Mouse (Mus musculus) CH12.LX (cell line): ENCODE measurements around the gene Timm22. TPM values are rescaled to one million over a fixed set of nuclear protein-coding genes. Genes with fewer than 3 reads are reported as not detected.

Experiments
- DNase-seq: peaks from one replicate; pipeline ENCODE4 v3.0.0-alpha.2; 2013; ENCODE audit errors: extremely low read depth
- H3K27ac ChIP-seq: 2 replicates; pipeline ENCODE4 v1.5.1; 2012; ENCODE audit warnings: low read depth, mild to moderate bottlenecking, control low read depth, moderate library complexity; ENCODE audit not compliant: insufficient read depth
- H3K27me3 ChIP-seq: replicated peaks from 2 replicates; pipeline ENCODE3; 2012; ENCODE audit warnings: inconsistent platforms
- H3K36me3 ChIP-seq, 2 experiments: replicated peaks in 1 of 2; 2 replicates each; pipeline versions ENCODE3 to v1.6.1; 2012; ENCODE audit warnings: inconsistent platforms in 1 of 2, low read length in 1 of 2, mild to moderate bottlenecking in 1 of 2, mixed read lengths in 1 of 2, moderate library complexity in 1 of 2; ENCODE audit not compliant: control insufficient read depth in 1 of 2, insufficient read depth in 1 of 2
- H3K4me1 ChIP-seq, 2 experiments: 2 replicates each; pipeline ENCODE4 v1.6.1; 2012; ENCODE audit warnings: inconsistent platforms in 1 of 2, moderate library complexity in 1 of 2; ENCODE audit not compliant: insufficient read depth in 2 of 2, control insufficient read depth in 1 of 2
- H3K4me2 ChIP-seq: 2 replicates; pipeline ENCODE4 v1.6.1; 2012; ENCODE audit warnings: low read depth, mild to moderate bottlenecking, control low read depth; ENCODE audit not compliant: poor library complexity, insufficient read depth, severe bottlenecking
- H3K4me3 ChIP-seq, 3 experiments: fragments of 150-350 bp in 1 of 3; sonication (generic) in 1 of 3; replicated peaks in 1 of 3; 2 replicates each; pipeline versions ENCODE3 to v1.5.1; 2011 to 2012; ENCODE audit warnings: low read depth in 2 of 3, low read length in 2 of 3, mild to moderate bottlenecking in 2 of 3, moderate library complexity in 2 of 3, control low read depth in 1 of 3, improper control_type of control experiment in 1 of 3, inconsistent platforms in 1 of 3, mixed read lengths in 1 of 3; ENCODE audit not compliant: poor library complexity in 1 of 3
- H3K79me2 ChIP-seq: replicated peaks from 2 replicates; pipeline ENCODE4 v1.6.1; 2012; ENCODE audit warnings: mild to moderate bottlenecking, moderate library complexity; ENCODE audit not compliant: control insufficient read depth, poor library complexity, insufficient read depth, severe bottlenecking; ENCODE audit errors: extremely low read depth
- H3K9ac ChIP-seq: 2 replicates; pipeline ENCODE4 v1.6.1; 2012; ENCODE audit warnings: low read depth, mild to moderate bottlenecking, control low read depth, moderate library complexity; ENCODE audit not compliant: insufficient read depth
- H3K9me3 ChIP-seq: replicated peaks from 2 replicates; pipeline ENCODE3; 2012; ENCODE audit warnings: low read length, inconsistent platforms, mixed read lengths
- BHLHE40 ChIP-seq: IDR thresholded peaks from 2 replicates; pipeline ENCODE4 v1.6.1; 2011; ENCODE audit warnings: mild to moderate bottlenecking, low read depth, low read length, improper control_type of control experiment
- CHD1 ChIP-seq: IDR thresholded peaks from 2 replicates; pipeline ENCODE4 v1.6.1; 2012; ENCODE audit warnings: low read depth, low read length, improper control_type of control experiment, inconsistent platforms
- CHD2 ChIP-seq: IDR thresholded peaks from 2 replicates; pipeline ENCODE4 v1.6.1; 2011; ENCODE audit warnings: low read length, improper control_type of control experiment
- CTCF ChIP-seq, 2 experiments: IDR thresholded peaks in 1 of 2; conservative IDR thresholded peaks in 1 of 2; 2 replicates each; pipeline ENCODE4 v1.5.1; 2011 to 2012; ENCODE audit warnings: low read depth in 2 of 2, low read length in 2 of 2, improper control_type of control experiment in 1 of 2, inconsistent platforms in 1 of 2, mild to moderate bottlenecking in 1 of 2, moderate library complexity in 1 of 2
- E2F4 ChIP-seq: IDR thresholded peaks from 2 replicates; pipeline ENCODE4 v1.6.1; 2011; ENCODE audit warnings: low read depth, low read length, improper control_type of control experiment; ENCODE audit not compliant: insufficient replicate concordance
- EP300 ChIP-seq: IDR thresholded peaks from 2 replicates; pipeline ENCODE4 v1.6.1; 2011; ENCODE audit warnings: low read length, improper control_type of control experiment
- ETS1 ChIP-seq: conservative IDR thresholded peaks from 2 replicates; pipeline ENCODE4 v1.6.1; 2012; ENCODE audit warnings: low read depth, mild to moderate bottlenecking, inconsistent platforms, low read length, improper control_type of control experiment, moderate library complexity
- GABPA ChIP-seq: IDR thresholded peaks from 2 replicates; pipeline ENCODE4 v1.6.1; 2012; ENCODE audit warnings: low read depth, low read length, improper control_type of control experiment, inconsistent platforms; ENCODE audit not compliant: insufficient replicate concordance
- HCFC1 ChIP-seq: IDR thresholded peaks from 2 replicates; pipeline ENCODE4 v1.6.1; 2012; ENCODE audit warnings: low read depth, mild to moderate bottlenecking, inconsistent platforms, low read length, improper control_type of control experiment
- IRF4 ChIP-seq: IDR thresholded peaks from 2 replicates; pipeline ENCODE4 v1.6.1; 2014; ENCODE audit warnings: low read depth, mild to moderate bottlenecking, inconsistent platforms, low read length, improper control_type of control experiment
- JUN ChIP-seq: IDR thresholded peaks from 2 replicates; pipeline ENCODE4 v1.6.1; 2011; ENCODE audit warnings: low read depth, mild to moderate bottlenecking, low read length, improper control_type of control experiment, moderate library complexity; ENCODE audit not compliant: insufficient read depth
- JUND ChIP-seq: conservative IDR thresholded peaks from 2 replicates; pipeline ENCODE4 v1.6.1; 2011; ENCODE audit warnings: low read depth, low read length, improper control_type of control experiment
- MAFK ChIP-seq: IDR thresholded peaks from 2 replicates; pipeline ENCODE4 v1.6.1; 2011; ENCODE audit warnings: low read length, improper control_type of control experiment; ENCODE audit not compliant: insufficient replicate concordance
- MAX ChIP-seq: IDR thresholded peaks from 2 replicates; pipeline ENCODE4 v1.6.1; 2011; ENCODE audit warnings: low read length, improper control_type of control experiment
- MAZ ChIP-seq: IDR thresholded peaks from 2 replicates; pipeline ENCODE4 v1.6.1; 2012; ENCODE audit warnings: low read depth, mild to moderate bottlenecking, inconsistent platforms, low read length, improper control_type of control experiment, moderate library complexity
- MXI1 ChIP-seq: IDR thresholded peaks from 2 replicates; pipeline ENCODE4 v1.6.1; 2011; ENCODE audit warnings: mild to moderate bottlenecking, low read depth, low read length, improper control_type of control experiment
- MYC ChIP-seq: IDR thresholded peaks from 2 replicates; pipeline ENCODE4 v1.6.1; 2011; ENCODE audit warnings: low read depth, mild to moderate bottlenecking, improper control_type of control experiment, low read length
- NRF1 ChIP-seq: IDR thresholded peaks from 2 replicates; pipeline ENCODE4 v1.6.1; 2014; ENCODE audit warnings: low read depth, mild to moderate bottlenecking, inconsistent platforms, low read length, improper control_type of control experiment, moderate library complexity
- PAX5 ChIP-seq: IDR thresholded peaks from 2 replicates; pipeline ENCODE4 v1.6.1; 2012; ENCODE audit warnings: low read length, inconsistent platforms, mixed read lengths
- POLR2AphosphoS2 ChIP-seq: IDR thresholded peaks from 2 replicates; pipeline ENCODE4 v1.6.1; 2011; ENCODE audit warnings: low read depth, low read length, improper control_type of control experiment
- SIN3A ChIP-seq: IDR thresholded peaks from 2 replicates; pipeline ENCODE4 v1.6.1; 2012; ENCODE audit warnings: low read length, improper control_type of control experiment, inconsistent platforms
- SMC3 ChIP-seq: IDR thresholded peaks from 2 replicates; pipeline ENCODE4 v1.6.1; 2011; ENCODE audit warnings: low read depth, low read length, improper control_type of control experiment
- TBP ChIP-seq: conservative IDR thresholded peaks from 2 replicates; pipeline ENCODE4 v1.6.1; 2011; ENCODE audit warnings: low read depth, low read length, improper control_type of control experiment
- UBTF ChIP-seq: IDR thresholded peaks from 2 replicates; pipeline ENCODE4 v1.6.1; 2012; ENCODE audit warnings: low read depth, mild to moderate bottlenecking, inconsistent platforms, low read length, improper control_type of control experiment, moderate library complexity
- USF1 ChIP-seq: IDR thresholded peaks from 2 replicates; pipeline ENCODE4 v1.6.1; 2014; ENCODE audit warnings: low read depth, mild to moderate bottlenecking, inconsistent platforms, low read length, improper control_type of control experiment
- USF2 ChIP-seq: conservative IDR thresholded peaks from 2 replicates; pipeline ENCODE4 v1.6.1; 2011; ENCODE audit warnings: low read depth, low read length, improper control_type of control experiment
- ZC3H11A ChIP-seq: IDR thresholded peaks from 2 replicates; pipeline ENCODE4 v1.6.1; 2012; ENCODE audit warnings: low read depth, mild to moderate bottlenecking, inconsistent platforms, low read length, improper control_type of control experiment
- dilution Hi-C: fragments of 300-500 bp; cut with MboI; formaldehyde crosslinking; loops from 2 replicates; pipeline ENCODE4 v1.14.3; 2020; ENCODE audit warnings: low sequenced_read_pairs; ENCODE audit not compliant: extremely low pct_unique_long_range_greater_than_20kb, extremely low pct_ligation_motif_present
- in situ Hi-C: fragments of 300-500 bp; cut with MboI; formaldehyde crosslinking; loops from 3 replicates; pipeline ENCODE4 v1.14.3; 2019; ENCODE audit warnings: low sequenced_read_pairs, low pct_ligation_motif_present, low pct_unique_long_range_greater_than_20kb, mixed read lengths
- polyA plus RNA-seq: library from polyadenylated mRNA; unstranded; fragments of >175 nt; gene quantifications from 2 replicates; pipeline ENCODE4 v1.2.1, GENCODE M21; 2012; ENCODE audit warnings: low read depth; ENCODE audit not compliant: insufficient read length
- total RNA-seq, 2 experiments: library from RNA; depleted of rRNA; stranded (reverse); fragments of 300-350 nt in 1 of 2; fragments of >200 nt in 1 of 2; gene quantifications; 2 replicates each; pipeline ENCODE4 v1.2.3; 2012 to 2014

The Timm22 gene
- total and polyA plus RNA-seq, 3 experiments = 44.6 to 81.4 (median 53.8) TPM

GRCm38 (mm10) chr11:76415985-76416384 is 9.2 kb downstream of the Timm22 start:
- Histone ChIP-seq H3K4me3 (no peak overlapping the region), H3K36me3 (peaks cover 82 to 96% of the 10 kb centered on the region in 2 experiments), H3K79me2 (no peaks in the 10 kb centered on the region), H3K27me3 (no peaks in the 10 kb centered on the region), H3K9ac (no peak overlapping the region), H3K27ac (no peak overlapping the region), H3K4me2 (no peak overlapping the region), H3K4me1 (no peaks in the 10 kb centered on the region), H3K9me3 (no peaks in the 10 kb centered on the region)
- TF ChIP-seq MAZ (no peak), MYC (no peak), GABPA (no peak), HCFC1 (no peak), PAX5 (no peak), MAFK (no peak), NRF1 (no peak), TBP (no peak), E2F4 (no peak), MAX (no peak), BHLHE40 (no peak), CHD1 (no peak), ETS1 (no peak), CTCF (conservative IDR thresholded peaks at IDR 0.05 in 1 of 2, IDR thresholded peaks at IDR 0.05 in 1 of 2; ENCODE audit: low read depth in 2 of 2, low read length in 2 of 2) (no peak), EP300 (no peak)
- no peak for DNase-seq
- dilution Hi-C loops = no loop called here
- in situ Hi-C loops = no loop called here

GRCm38 (mm10) chr11:76418423-76418822 is 11.7 kb downstream of the Timm22 start:
- no peak for TF ChIP-seq CTCF (conservative IDR thresholded peaks at IDR 0.05 in 1 of 2, IDR thresholded peaks at IDR 0.05 in 1 of 2; ENCODE audit: low read depth in 2 of 2, low read length in 2 of 2)
- TF ChIP-seq USF2 = no peak
- no peak for TF ChIP-seq CHD2
- no peak for TF ChIP-seq SIN3A
- TF ChIP-seq JUN = no peak
- TF ChIP-seq EP300 = no peak
- no peak for TF ChIP-seq NRF1
- TF ChIP-seq USF1 = no peak
- TF ChIP-seq SMC3 = no peak
- no peak for TF ChIP-seq IRF4
- TF ChIP-seq JUND = no peak
- TF ChIP-seq ZC3H11A = no peak
- no peak for TF ChIP-seq MXI1
- no peak for TF ChIP-seq UBTF
- TF ChIP-seq MAFK = no peak
- TF ChIP-seq MAZ = no peak
- TF ChIP-seq MAX = no peak
- TF ChIP-seq BHLHE40 = no peak
- TF ChIP-seq POLR2AphosphoS2 = no peak
- TF ChIP-seq HCFC1 = no peak
- in situ Hi-C loops = no loop called here
- no peaks in the 10 kb centered on the region for H3K9me3 ChIP-seq

More at GRCm38 (mm10) chr11:76418423-76418822, 11.7 kb downstream of the Timm22 start:
- Histone ChIP-seq H3K79me2 (no peaks in the 10 kb centered on the region), H3K4me3 (no peak overlapping the region), H3K9ac (no peak overlapping the region), H3K4me1 (no peaks in the 10 kb centered on the region), H3K4me2 (no peak overlapping the region), H3K27ac (no peak overlapping the region), H3K36me3 (peaks cover 86 to 99% of the 10 kb centered on the region in 2 experiments), H3K27me3 (no peaks in the 10 kb centered on the region)
- dilution Hi-C loops = no loop called here
- DNase-seq = no peak
